Mouse (Mus musculus): ENCODE data around the gene Ankle2. TPM values are rescaled to one million over a fixed set of nuclear protein-coding genes. Genes with fewer than 3 reads are reported as not detected.

Gene Ankle2
- polyA plus RNA-seq, 1 experiment, result 10.0 TPM

- 62% methylated on average over 2 of the region's 2 CpGs for WGBS
- H3K27ac ChIP-seq (ENCODE audit: insufficient read depth, low read length), result no peak overlapping the region
- no peaks in the 10 kb centered on the region; the same call in 1 of the 2 replicates for H3K27me3 ChIP-seq (ENCODE audit: control insufficient read depth, insufficient read depth, low read length)
- no peak for DNase-seq (ENCODE audit: low read depth in 1 of 2, low spot score in 2 of 2)
- no peak overlapping the region for H3K4me3 ChIP-seq (ENCODE audit: extremely low read depth, insufficient read depth, insufficient read length)
- TF ChIP-seq CTCF (IDR thresholded peaks at IDR 0.05; ENCODE audit: extremely low read depth, insufficient read depth, insufficient read length, insufficient replicate concordance) (no peak), POLR2A (IDR thresholded peaks at IDR 0.05; ENCODE audit: low read depth, low read length) (no peak)
- peaks cover 2% of the 10 kb centered on the region; the same call in 1 of the 2 replicates for H3K4me1 ChIP-seq (ENCODE audit: control insufficient read depth, insufficient read depth, insufficient read length)
- H3K36me3 ChIP-seq (ENCODE audit: control insufficient read depth, insufficient read depth, low read length), result no peaks in the 10 kb centered on the region
These were observed 56.3 kb downstream of the Ankle2 start for GRCm38 (mm10) chr5:110287084-110287475.

- H3K27me3 ChIP-seq (ENCODE audit: control insufficient read depth, insufficient read depth, low read length), result no peaks in the 10 kb centered on the region
- no peak overlapping the region; the same call in 1 of the 2 replicates for H3K4me3 ChIP-seq (ENCODE audit: extremely low read depth, insufficient read depth, insufficient read length)
- TF ChIP-seq CTCF (IDR thresholded peaks at IDR 0.05; ENCODE audit: extremely low read depth, insufficient read depth, insufficient read length, insufficient replicate concordance), result no peak
- TF ChIP-seq POLR2A (IDR thresholded peaks at IDR 0.05; ENCODE audit: low read depth, low read length), result no peak
- H3K27ac ChIP-seq (ENCODE audit: insufficient read depth, low read length), result no peak overlapping the region
- H3K36me3 ChIP-seq (ENCODE audit: control insufficient read depth, insufficient read depth, low read length), result no peaks in the 10 kb centered on the region
- WGBS, result 82% methylated on average over 1 of the region's 1 CpGs
- no peak for DNase-seq (ENCODE audit: low read depth in 1 of 2, low spot score in 2 of 2)
- no peaks in the 10 kb centered on the region for H3K4me1 ChIP-seq (ENCODE audit: control insufficient read depth, insufficient read depth, insufficient read length)
These were observed 60.8 kb downstream of the Ankle2 start for GRCm38 (mm10) chr5:110291649-110292048.

DNA sequence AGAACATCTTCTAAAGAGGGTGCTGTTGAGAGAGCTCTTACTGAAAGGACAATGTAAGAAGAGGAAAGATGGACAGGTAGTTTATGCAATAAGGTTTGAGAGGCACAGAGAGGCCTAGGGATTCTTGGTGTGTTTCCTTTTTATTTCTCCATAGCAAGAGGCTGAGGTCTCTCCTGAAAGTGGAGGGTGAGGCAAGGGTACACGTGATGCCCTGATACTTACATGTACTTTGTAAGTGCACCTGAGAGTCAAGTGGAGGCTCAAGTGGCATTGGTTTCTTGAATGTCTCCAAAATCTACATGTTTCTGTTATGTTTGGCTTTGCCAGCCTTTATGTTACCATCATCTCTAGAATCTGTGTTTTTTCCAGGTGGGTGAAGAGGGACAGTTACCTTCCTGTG is 65.8 kb downstream of the Ankle2 start:
- DNase-seq (ENCODE audit: low read depth in 1 of 2, low spot score in 2 of 2), result no peak
- no peaks in the 10 kb centered on the region for H3K27me3 ChIP-seq (ENCODE audit: control insufficient read depth, insufficient read depth, low read length)
- no peak for TF ChIP-seq CTCF (IDR thresholded peaks at IDR 0.05; ENCODE audit: extremely low read depth, insufficient read depth, insufficient read length, insufficient replicate concordance)
- no peak for TF ChIP-seq POLR2A (IDR thresholded peaks at IDR 0.05; ENCODE audit: low read depth, low read length)
- WGBS, result 91% methylated on average over 1 of the region's 1 CpGs
- no peaks in the 10 kb centered on the region; the same call in 1 of the 2 replicates for H3K36me3 ChIP-seq (ENCODE audit: control insufficient read depth, insufficient read depth, low read length)
- H3K27ac ChIP-seq (ENCODE audit: insufficient read depth, low read length), result no peak overlapping the region
- H3K4me3 ChIP-seq (ENCODE audit: extremely low read depth, insufficient read depth, insufficient read length), result no peak overlapping the region
- no peaks in the 10 kb centered on the region for H3K4me1 ChIP-seq (ENCODE audit: control insufficient read depth, insufficient read depth, insufficient read length)

DNA sequence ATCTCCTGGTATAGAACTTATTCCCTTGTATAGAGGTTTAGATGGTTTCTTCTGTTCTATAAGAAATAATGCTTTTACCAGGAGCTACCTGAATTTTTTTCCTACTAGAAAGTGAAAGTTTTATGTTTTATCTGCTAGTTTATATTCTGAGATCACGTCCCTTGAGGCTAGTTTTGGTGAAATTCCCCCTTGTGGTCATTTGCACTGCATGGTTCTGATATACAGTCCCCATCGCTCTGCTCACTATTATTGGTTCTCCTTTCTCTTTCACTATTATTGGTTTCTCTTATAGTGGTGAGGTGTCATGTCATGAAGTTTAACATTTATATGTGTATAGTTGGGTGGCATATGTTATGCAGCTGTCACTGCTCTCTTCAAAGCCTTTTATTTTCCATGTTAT is 69.8 kb downstream of the Ankle2 start:
- no peak for DNase-seq (ENCODE audit: low read depth in 1 of 2, low spot score in 2 of 2)
- Histone ChIP-seq H3K4me1 (ENCODE audit: control insufficient read depth, insufficient read depth, insufficient read length) (no peaks in the 10 kb centered on the region), H3K27me3 (ENCODE audit: control insufficient read depth, insufficient read depth, low read length) (no peaks in the 10 kb centered on the region), H3K27ac (ENCODE audit: insufficient read depth, low read length) (no peak overlapping the region), H3K4me3 (ENCODE audit: extremely low read depth, insufficient read depth, insufficient read length) (no peak overlapping the region), H3K36me3 (ENCODE audit: control insufficient read depth, insufficient read depth, low read length) (peaks cover 2% of the 10 kb centered on the region; the same call in 1 of the 2 replicates)
- WGBS, result 73% methylated on average over 2 of the region's 2 CpGs
- TF ChIP-seq CTCF (IDR thresholded peaks at IDR 0.05; ENCODE audit: extremely low read depth, insufficient read depth, insufficient read length, insufficient replicate concordance) (no peak), POLR2A (IDR thresholded peaks at IDR 0.05; ENCODE audit: low read depth, low read length) (no peak)

Other genes with a start within 250 kb of the Ankle2 start
- 1.2 and 2.6 TPM in 2 replicates for gene Zfp932, start 234.5 kb upstream of the Ankle2 start, polyA plus RNA-seq (2012; rRNA removed)
- gene Gm17655, start 158.5 kb upstream of the Ankle2 start, polyA plus RNA-seq (2012; rRNA removed), result 0.09 and 0.41 TPM in 2 replicates
- gene Gm35315, start 136.6 kb upstream of the Ankle2 start, polyA plus RNA-seq (2012; rRNA removed), result 0.04 and 0.11 TPM in 2 replicates
- gene Plcxd1, start 131.0 kb upstream of the Ankle2 start, polyA plus RNA-seq (2012; rRNA removed), result 0.67 and 1.2 TPM in 2 replicates
- 156 and 207 TPM in 2 replicates for gene Gtpbp6, start 122.8 kb upstream of the Ankle2 start, polyA plus RNA-seq (2012; rRNA removed)
- gene Zfp605, start 120.9 kb upstream of the Ankle2 start, polyA plus RNA-seq (2012; rRNA removed), result 0.32 and 0.46 TPM in 2 replicates
- gene Chfr, start 95.2 kb upstream of the Ankle2 start, polyA plus RNA-seq (2012; rRNA removed), result 59.3 and 68.9 TPM in 2 replicates
- 5.3 and 5.8 TPM in 2 replicates for gene Golga3, start 54.3 kb upstream of the Ankle2 start, polyA plus RNA-seq (2012; rRNA removed)
- 14.9 and 15.8 TPM in 2 replicates for gene Pgam5, start 38.9 kb downstream of the Ankle2 start, polyA plus RNA-seq (2012; rRNA removed)
- 2.0 and 2.6 TPM in 2 replicates for gene Pxmp2, start 55.2 kb downstream of the Ankle2 start, polyA plus RNA-seq (2012; rRNA removed)
- 5.6 and 7.0 TPM in 2 replicates for gene Pole, start 55.3 kb downstream of the Ankle2 start, polyA plus RNA-seq (2012; rRNA removed)
- gene P2rx2, start 112.2 kb downstream of the Ankle2 start, polyA plus RNA-seq (2012; rRNA removed), result 0.33 and 0.41 TPM in 2 replicates
- gene Lrcol1, start 113.7 kb downstream of the Ankle2 start, polyA plus RNA-seq (2012; rRNA removed), result not detected in 2 replicates
- 73.9 and 133 TPM in 2 replicates for gene Fbrsl1, start 217.5 kb downstream of the Ankle2 start, polyA plus RNA-seq (2012; rRNA removed)